In the genomic region with DNA sequence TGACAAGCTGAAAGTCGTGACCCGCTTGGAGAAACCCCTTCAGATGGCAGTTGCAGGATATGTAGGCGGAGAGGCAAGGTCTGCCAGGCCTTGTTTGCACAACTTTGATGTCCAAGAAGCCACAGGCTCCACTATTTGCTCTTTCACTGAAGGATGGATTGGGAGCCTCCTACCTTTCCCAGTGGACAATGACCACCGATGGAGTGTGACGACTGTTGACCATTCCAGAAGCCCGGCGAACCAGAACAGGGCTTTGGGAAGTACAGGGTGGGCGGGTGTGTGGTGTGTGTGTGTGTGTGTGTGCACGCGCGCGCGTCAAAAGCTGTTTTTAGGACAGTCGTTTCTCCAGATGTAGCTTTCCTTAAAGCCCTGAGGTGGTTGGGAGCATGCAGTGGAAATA, we compare ENCODE assay signal across 30 mouse cellular contexts. TPM values are rescaled to one million over a fixed set of nuclear protein-coding genes. Genes with fewer than 3 reads are reported as not detected.
DNase-seq lines count a peak whose midpoint lies in the region; ATAC-seq and TF ChIP-seq lines count a peak whose summit lies in the region.
"Had no signal": no experiment of that assay in that cellular context is flagged by ENCODE, and none has a peak within 500 bp of the region (broad histone marks: within the 10 kb centered on the region; RNA-seq: fewer than 3 reads in every experiment).

No protein-coding gene starts in this region.

- no peaks in the 10 kb centered on the region for H3K27me3 ChIP-seq in kidney, embryonic 15.5 days
- H3K27me3 ChIP-seq in liver, embryonic 14.5 days (ENCODE audit: control insufficient read depth, insufficient read depth, low read length) = no peaks in the 10 kb centered on the region
- H3K27me3 ChIP-seq: CH12.LX; embryonic facial prominence, embryonic 13.5 days; heart, embryonic 15.5 days; hindbrain, embryonic 12.5 days; intestine, embryonic 15.5 days; midbrain, embryonic 15.5 days; stomach, embryonic 15.5 days had no signal

- peaks cover 17% of the 10 kb centered on the region for H3K36me3 ChIP-seq in kidney, embryonic 15.5 days
- H3K36me3 ChIP-seq in liver, embryonic 14.5 days (replicated peaks; ENCODE audit: control insufficient read depth, insufficient read depth, low read depth) = no peaks in the 10 kb centered on the region
- H3K36me3 ChIP-seq: heart, embryonic 15.5 days; intestine, embryonic 15.5 days; midbrain, embryonic 15.5 days; stomach, embryonic 15.5 days had no signal

- no peak overlapping the region for H3K4me3 ChIP-seq in kidney, embryonic 15.5 days (replicated peaks)
- no peak overlapping the region for H3K4me3 ChIP-seq in liver, embryonic 14.5 days (ENCODE audit: insufficient read depth in 1 of 2, low read depth in 2 of 2, low read length in 2 of 2)
- H3K4me3 ChIP-seq: embryonic facial prominence, embryonic 13.5 days; forebrain, embryonic 10.5 days; gastrocnemius, adult 2 months; heart, embryonic 15.5 days; hindbrain, embryonic 12.5 days; intestine, embryonic 15.5 days; midbrain, embryonic 15.5 days; stomach, embryonic 15.5 days had no signal

- no peaks in the 10 kb centered on the region for H3K9me3 ChIP-seq in kidney, embryonic 15.5 days (replicated peaks)
- H3K9me3 ChIP-seq in liver, embryonic 14.5 days (ENCODE audit: control insufficient read depth, low read length) = no peaks in the 10 kb centered on the region
- H3K9me3 ChIP-seq: embryonic facial prominence, embryonic 13.5 days; forebrain, embryonic 10.5 days; heart, embryonic 15.5 days; hindbrain, embryonic 12.5 days; intestine, embryonic 15.5 days; midbrain, embryonic 15.5 days; stomach, embryonic 15.5 days had no signal

- 45% methylated on average over 14 of the region's 14 CpGs for WGBS in kidney, embryonic 15.5 days
- WGBS in liver, embryonic 14.5 days (ENCODE audit: insufficient replicate concordance) = 74% methylated on average over 14 of the region's 14 CpGs

- H3K9ac ChIP-seq in kidney, embryonic 15.5 days = no peak overlapping the region
- H3K9ac ChIP-seq in liver, embryonic 14.5 days (replicated peaks) = no peak overlapping the region
- H3K9ac ChIP-seq: embryonic facial prominence, embryonic 13.5 days; heart, embryonic 15.5 days; hindbrain, embryonic 12.5 days; intestine, embryonic 15.5 days; midbrain, embryonic 15.5 days; stomach, embryonic 15.5 days had no signal

- peak; percentile 95 for ATAC-seq in kidney, embryonic 15.5 days (replicated peaks; ENCODE audit: low FRiP score)
- ATAC-seq in liver, embryonic 14.5 days (ENCODE audit: insufficient read depth) = peak; percentile 50; the same call in 1 of the 2 replicates
- ATAC-seq: forebrain, embryonic 16.5 days; hindbrain, postnatal 0 days; intestine, embryonic 15.5 days; lung, postnatal 0 days; midbrain, embryonic 15.5 days had no signal

- H3K27ac ChIP-seq in kidney, embryonic 15.5 days = no peak overlapping the region
- no peak overlapping the region for H3K27ac ChIP-seq in liver, embryonic 14.5 days
- H3K27ac ChIP-seq: embryonic facial prominence, embryonic 13.5 days; forebrain, embryonic 10.5 days; gastrocnemius, adult 2 months; heart, embryonic 15.5 days; hindbrain, embryonic 12.5 days; hindbrain, postnatal 0 days; intestine, embryonic 15.5 days; macrophage; midbrain, embryonic 15.5 days; stomach, embryonic 15.5 days had no signal

- intact Hi-C loops in left cerebral cortex, postnatal 14 days (cut with DNase I) = no loop called here

- no peak overlapping the region for H3K4me2 ChIP-seq in kidney, embryonic 15.5 days
- H3K4me2 ChIP-seq in liver, embryonic 14.5 days (ENCODE audit: low read depth) = no peak overlapping the region
- H3K4me2 ChIP-seq: embryonic facial prominence, embryonic 13.5 days; heart, embryonic 15.5 days; hindbrain, embryonic 12.5 days; intestine, embryonic 15.5 days; midbrain, embryonic 15.5 days; stomach, embryonic 15.5 days had no signal

- DNase-seq in embryo, embryonic 10 days (ENCODE audit: low spot score) = peak; percentile 16
- no peak for DNase-seq in embryo, embryonic 10.5 days (ENCODE audit: low spot score)
- DNase-seq in kidney, adult 9 months = no peak
- DNase-seq in liver = peak; percentile 22
- DNase-seq in liver, embryonic 14.5 days (ENCODE audit: low read depth in 3 of 3, low spot score in 3 of 3) = peak in 1 of 3 experiments; percentile 17
- no peak for DNase-seq in gastrocnemius, postnatal 4 days (ENCODE audit: low spot score in 2 of 2)
- no peak for DNase-seq in left cerebral cortex, postnatal 14 days (ENCODE audit: low spot score in 2 of 2)
- DNase-seq: adrenal gland, adult 8-10 months; cerebellum, adult 11 months; cerebellum, adult 9-10 months; cerebellum, postnatal 36 days; gastrocnemius, adult 2 months; gastrocnemius, postnatal 36 days; heart, postnatal 36 days; layer of hippocampus, postnatal 36 days; lung, adult 18-20 months; right cerebral cortex, postnatal 25 days had no signal

- no peak for TF ChIP-seq EP300 in liver, embryonic 14.5 days (IDR thresholded peaks at IDR 0.05; ENCODE audit: low read depth)

- TF ChIP-seq CTCF in liver, embryonic 14.5 days (IDR thresholded peaks at IDR 0.05; ENCODE audit: low read depth) = no peak

- H3K4me1 ChIP-seq in kidney, embryonic 15.5 days = peaks cover 6% of the 10 kb centered on the region; the same call in 1 of the 2 replicates
- H3K4me1 ChIP-seq in liver, embryonic 14.5 days (replicated peaks; ENCODE audit: control insufficient read depth in 2 of 2, insufficient read depth in 2 of 2, low read length in 1 of 2) = peaks cover 8% of the 10 kb centered on the region in 2 experiments
- H3K4me1 ChIP-seq: embryonic facial prominence, embryonic 13.5 days; forebrain, embryonic 10.5 days; hindbrain, embryonic 12.5 days; intestine, embryonic 15.5 days; stomach, embryonic 15.5 days had no signal

RNA-seq across cellular contexts. Expression of gene Clpb, which starts 29.0 kb away (rescaled TPM):
- polyA plus RNA-seq in kidney, embryonic 15.5 days (2015; fragmentation: Nextera tagmentation; extraction: Ambion mirVana) = 58.7 and 64.7 TPM in 2 replicates
- 4.1 and 8.3 TPM in 2 replicates for polyA plus RNA-seq in liver, embryonic 14.5 days (2012; rRNA removed)
- polyA plus RNA-seq in liver, embryonic 14.5 days (2014; fragmentation: Nextera tagmentation; extraction: Ambion mirVana) = 18.7 and 20.6 TPM in 2 replicates
- total RNA-seq in gastrocnemius, postnatal 4 days (2021) = 10 to 100 TPM; 33.7 to 33.9 TPM
- total RNA-seq in left cerebral cortex, postnatal 14 days (2021) = 10 to 100 TPM; 47.6 to 50.4 TPM

Comparison
In these comparisons a context has a peak if more than half of its experiments do, and no peak if none do; other contexts are left out.
1. DNase-seq: peak in embryo, embryonic 10 days (single experiment) and liver (single experiment); none in embryo, embryonic 10.5 days (single experiment), kidney, adult 9 months (single experiment), gastrocnemius, postnatal 4 days (0 of 2) and left cerebral cortex, postnatal 14 days (0 of 2).